In the genomic region with DNA sequence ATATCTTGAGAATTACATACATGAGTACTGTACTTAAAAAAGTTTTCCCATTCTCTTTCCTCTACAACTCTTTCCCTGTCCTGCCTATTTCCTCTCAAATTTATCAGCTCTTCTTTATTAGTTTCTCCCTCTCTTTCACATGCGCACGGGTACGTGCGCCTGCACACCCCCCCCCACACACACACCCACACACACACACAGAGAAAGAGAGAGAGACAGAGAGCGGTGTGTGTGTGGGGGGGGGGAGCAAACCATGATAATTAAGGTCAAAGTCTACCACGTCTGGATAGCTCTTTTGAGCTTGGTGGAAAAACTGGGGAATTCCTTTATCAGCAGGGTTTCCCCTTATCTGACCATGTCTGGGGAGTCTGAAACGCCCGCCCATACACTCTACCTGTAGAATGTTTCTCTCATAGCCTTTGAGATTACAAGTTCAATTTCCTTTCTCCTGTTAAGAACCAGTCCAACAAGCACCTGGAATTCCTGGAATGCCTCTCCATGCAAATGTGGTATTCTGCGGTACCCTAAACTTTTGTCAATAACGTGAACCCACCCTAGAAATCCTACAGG, we compare ENCODE assay signal across 14 mouse cellular contexts.
"Had no signal": no experiment of that assay in that cellular context is flagged by ENCODE, and none has a peak within 500 bp of the region (broad histone marks: within the 10 kb centered on the region; RNA-seq: fewer than 3 reads in every experiment).

No protein-coding gene starts in this region.

- H3K4me3 ChIP-seq: limb, embryonic 12.5 days; midbrain, embryonic 10.5 days; myocyte; neural tube, embryonic 15.5 days had no signal

- H3K4me2 ChIP-seq: limb, embryonic 12.5 days; neural tube, embryonic 15.5 days had no signal

- DNase-seq: kidney, adult 11 months; kidney, adult 9 months; kidney, postnatal 10 days; liver; lung, adult 18-20 months; lung, postnatal 36 days; midbrain, embryonic 14.5 days; thymus, postnatal 4 days had no signal

- H3K9ac ChIP-seq: limb, embryonic 12.5 days; liver, embryonic 14.5 days; neural tube, embryonic 15.5 days had no signal

- H3K27me3 ChIP-seq: limb, embryonic 12.5 days; neural tube, embryonic 15.5 days had no signal

- H3K27ac ChIP-seq: hindbrain, postnatal 0 days; limb, embryonic 12.5 days; liver, embryonic 14.5 days; midbrain, embryonic 10.5 days; neural tube, embryonic 15.5 days had no signal

- H3K9me3 ChIP-seq: limb, embryonic 12.5 days; midbrain, embryonic 10.5 days; neural tube, embryonic 15.5 days had no signal

- H3K4me1 ChIP-seq: limb, embryonic 12.5 days; midbrain, embryonic 10.5 days; neural tube, embryonic 15.5 days had no signal

- ATAC-seq: hindbrain, postnatal 0 days had no signal

- H3K36me3 ChIP-seq: limb, embryonic 12.5 days; midbrain, embryonic 10.5 days; neural tube, embryonic 15.5 days had no signal
